9 mouse cellular contexts compared by ENCODE assay signal in the genomic region with DNA sequence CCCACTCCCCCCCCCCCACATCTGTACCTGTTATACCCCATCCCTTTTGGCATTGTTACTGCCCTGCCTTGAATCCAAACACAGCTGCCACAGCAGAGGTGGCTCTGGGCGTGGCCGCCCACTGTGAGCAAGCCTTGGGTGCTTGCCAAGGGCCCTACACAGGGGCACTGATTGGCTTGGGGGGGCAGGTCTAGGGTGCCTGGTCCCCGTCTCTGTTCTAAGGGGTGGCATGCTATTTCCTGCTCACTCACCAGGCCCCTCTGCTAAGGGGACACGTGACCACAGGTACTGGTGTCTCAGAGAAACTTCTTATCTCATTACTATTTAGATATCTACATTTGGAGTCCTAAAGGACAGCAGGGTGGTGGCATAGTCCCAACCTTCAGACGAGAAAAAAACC. TPM values are rescaled to one million over a fixed set of nuclear protein-coding genes. Genes with fewer than 3 reads are reported as not detected.
DNase-seq lines count a peak whose midpoint lies in the region; ATAC-seq and TF ChIP-seq lines count a peak whose summit lies in the region.
"Had no signal": no experiment of that assay in that cellular context is flagged by ENCODE, and none has a peak within 500 bp of the region (broad histone marks: within the 10 kb centered on the region; RNA-seq: fewer than 3 reads in every experiment).

No protein-coding gene starts in this region.

- H3K4me2 ChIP-seq in midbrain, postnatal 0 days (ENCODE audit: low read depth, low read length, poor library complexity, severe bottlenecking) = no peak overlapping the region
- H3K4me2 ChIP-seq in hindbrain, postnatal 0 days (ENCODE audit: low read depth, low read length) = no peak overlapping the region
- H3K4me2 ChIP-seq: embryonic facial prominence, embryonic 12.5 days had no signal

- WGBS in midbrain, postnatal 0 days = 82% methylated on average over 5 of the region's 5 CpGs
- WGBS in hindbrain, postnatal 0 days = 74% methylated on average over 5 of the region's 5 CpGs

- no peak for ATAC-seq in midbrain, postnatal 0 days (ENCODE audit: low FRiP score)
- ATAC-seq in hindbrain, postnatal 0 days = no peak

- no peak for TF ChIP-seq CTCF in gastrocnemius, adult 2 months (IDR thresholded peaks at IDR 0.05)
- TF ChIP-seq CTCF in midbrain, postnatal 0 days (IDR thresholded peaks at IDR 0.05) = no peak
- TF ChIP-seq CTCF in hindbrain, postnatal 0 days (IDR thresholded peaks at IDR 0.05; ENCODE audit: low read depth) = no peak

- DNase-seq in gastrocnemius, adult 2 months = peak; percentile 48
- no peak for DNase-seq in gastrocnemius, adult 8-10 months (ENCODE audit: low spot score in 2 of 2)
- peak; percentile 49 to 62 for DNase-seq in heart, adult 9 months (ENCODE audit: low spot score in 2 of 2)
- peak; percentile 76 for DNase-seq in kidney, postnatal 10 days
- DNase-seq in midbrain, postnatal 0 days (ENCODE audit: low spot score) = no peak
- no peak for DNase-seq in hindbrain, postnatal 0 days (ENCODE audit: low spot score)
- DNase-seq in layer of hippocampus, postnatal 10 days (ENCODE audit: low spot score in 2 of 2) = no peak

- intact Hi-C loops in gastrocnemius, adult 2 months (cut with DNase I) = no loop called here

- H3K27me3 ChIP-seq in megakaryocyte, embryonic 14.5 days (replicated peaks) = peaks cover 8% of the 10 kb centered on the region
- H3K27me3 ChIP-seq in midbrain, postnatal 0 days (ENCODE audit: insufficient read depth, low read length) = no peaks in the 10 kb centered on the region
- H3K27me3 ChIP-seq in hindbrain, postnatal 0 days (ENCODE audit: insufficient read depth, low read length) = no peaks in the 10 kb centered on the region; the same call in 1 of the 2 replicates

- peaks cover 94% of the 10 kb centered on the region for H3K4me1 ChIP-seq in megakaryocyte, embryonic 14.5 days
- H3K4me1 ChIP-seq in midbrain, postnatal 0 days (ENCODE audit: insufficient read depth, low read length) = no peaks in the 10 kb centered on the region
- no peaks in the 10 kb centered on the region for H3K4me1 ChIP-seq in hindbrain, postnatal 0 days (ENCODE audit: insufficient read depth, low read length)
- H3K4me1 ChIP-seq: embryonic facial prominence, embryonic 12.5 days had no signal

- peak overlapping the region; percentile 81 for H3K27ac ChIP-seq in gastrocnemius, adult 2 months
- H3K27ac ChIP-seq in midbrain, postnatal 0 days (ENCODE audit: low read depth, low read length) = no peak overlapping the region
- no peak overlapping the region for H3K27ac ChIP-seq in hindbrain, postnatal 0 days
- H3K27ac ChIP-seq: embryonic facial prominence, embryonic 12.5 days had no signal

- H3K9me3 ChIP-seq in megakaryocyte, embryonic 14.5 days = no peaks in the 10 kb centered on the region
- H3K9me3 ChIP-seq in midbrain, postnatal 0 days (ENCODE audit: low read length) = no peaks in the 10 kb centered on the region
- no peaks in the 10 kb centered on the region for H3K9me3 ChIP-seq in hindbrain, postnatal 0 days (ENCODE audit: low read length)
- H3K9me3 ChIP-seq: embryonic facial prominence, embryonic 12.5 days had no signal

- H3K9ac ChIP-seq in midbrain, postnatal 0 days (replicated peaks; ENCODE audit: low read length, poor library complexity, severe bottlenecking) = no peak overlapping the region
- H3K9ac ChIP-seq in hindbrain, postnatal 0 days (replicated peaks; ENCODE audit: low read length) = no peak overlapping the region
- H3K9ac ChIP-seq: embryonic facial prominence, embryonic 12.5 days had no signal

- peaks cover 35% of the 10 kb centered on the region for H3K36me3 ChIP-seq in megakaryocyte, embryonic 14.5 days (replicated peaks; ENCODE audit: low read length)
- no peaks in the 10 kb centered on the region for H3K36me3 ChIP-seq in midbrain, postnatal 0 days (ENCODE audit: insufficient read depth, low read length)
- no peaks in the 10 kb centered on the region for H3K36me3 ChIP-seq in hindbrain, postnatal 0 days (ENCODE audit: insufficient read depth, low read length)
- H3K36me3 ChIP-seq: embryonic facial prominence, embryonic 12.5 days had no signal

- H3K4me3 ChIP-seq in gastrocnemius, adult 2 months = peak overlapping the region; percentile 58
- H3K4me3 ChIP-seq in megakaryocyte, embryonic 14.5 days (replicated peaks) = peak overlapping the region; percentile 92
- H3K4me3 ChIP-seq in midbrain, postnatal 0 days (ENCODE audit: low read depth, low read length) = no peak overlapping the region
- H3K4me3 ChIP-seq in hindbrain, postnatal 0 days (ENCODE audit: low read length) = no peak overlapping the region
- H3K4me3 ChIP-seq: embryonic facial prominence, embryonic 12.5 days had no signal

RNA-seq across cellular contexts. Expression of gene Neurl3, which starts 1.9 kb away (rescaled TPM):
- under 1 TPM; 0.41 to 0.59 TPM for total RNA-seq in gastrocnemius, adult 2 months (2021)
- total RNA-seq in gastrocnemius, adult 8-10 months (2022) = 1 to 10 TPM in 1 of 4 experiments, under 1 TPM in 3; 0.27 to 1.1 (median 0.40) TPM
- polyA plus RNA-seq in megakaryocyte, embryonic 14.5 days (2012; ENCODE audit: insufficient read depth, low replicate concordance) = 10.2 and 15.0 TPM in 2 replicates
- 0.66 and 1.0 TPM in 2 replicates for total RNA-seq in midbrain, postnatal 0 days (2014; rRNA removed)
- polyA plus RNA-seq in midbrain, postnatal 0 days (2015; fragmentation: Nextera tagmentation; extraction: Ambion mirVana) = 2.3 and 2.4 TPM in 2 replicates
- total RNA-seq in hindbrain, postnatal 0 days (2014; rRNA removed) = 0.16 and 1.2 TPM in 2 replicates
- polyA plus RNA-seq in hindbrain, postnatal 0 days (2015; fragmentation: Nextera tagmentation; extraction: Ambion mirVana) = 1.8 and 2.1 TPM in 2 replicates
- total RNA-seq in layer of hippocampus, postnatal 10 days (2021) = under 1 TPM; 0.54 to 0.62 TPM

RNA-seq across cellular contexts. Expression of gene Uggt1, which starts 28.0 kb away (rescaled TPM):
- 10 to 100 TPM; 27.6 to 29.1 TPM for total RNA-seq in gastrocnemius, adult 2 months (2021)
- total RNA-seq in gastrocnemius, adult 8-10 months (2022) = 10 to 100 TPM; 27.1 to 32.6 (median 27.3) TPM
- 3.3 and 3.4 TPM in 2 replicates for polyA plus RNA-seq in megakaryocyte, embryonic 14.5 days (2012; ENCODE audit: insufficient read depth, low replicate concordance)
- total RNA-seq in midbrain, postnatal 0 days (2014; rRNA removed) = 48.3 and 50.6 TPM in 2 replicates
- polyA plus RNA-seq in midbrain, postnatal 0 days (2015; fragmentation: Nextera tagmentation; extraction: Ambion mirVana) = 22.1 and 23.8 TPM in 2 replicates
- 33.5 and 40.2 TPM in 2 replicates for total RNA-seq in hindbrain, postnatal 0 days (2014; rRNA removed)
- 22.1 and 24.3 TPM in 2 replicates for polyA plus RNA-seq in hindbrain, postnatal 0 days (2015; fragmentation: Nextera tagmentation; extraction: Ambion mirVana)
- total RNA-seq in layer of hippocampus, postnatal 10 days (2021) = 10 to 100 TPM; 42.3 to 46.1 TPM

RNA-seq across cellular contexts. Expression of gene Arid5a, which starts 35.0 kb away (rescaled TPM):
- total RNA-seq in gastrocnemius, adult 2 months (2021) = 10 to 100 TPM in 1 of 2 experiments, 1 to 10 TPM in 1; 7.0 to 18.6 TPM
- total RNA-seq in gastrocnemius, adult 8-10 months (2022) = 1 to 10 TPM; 4.1 to 10.0 (median 7.3) TPM
- polyA plus RNA-seq in megakaryocyte, embryonic 14.5 days (2012; ENCODE audit: insufficient read depth, low replicate concordance) = 4.4 and 17.4 TPM in 2 replicates
- total RNA-seq in midbrain, postnatal 0 days (2014; rRNA removed) = 3.9 and 5.4 TPM in 2 replicates
- 3.1 and 3.4 TPM in 2 replicates for polyA plus RNA-seq in midbrain, postnatal 0 days (2015; fragmentation: Nextera tagmentation; extraction: Ambion mirVana)
- 10.1 and 13.8 TPM in 2 replicates for total RNA-seq in hindbrain, postnatal 0 days (2014; rRNA removed)
- polyA plus RNA-seq in hindbrain, postnatal 0 days (2015; fragmentation: Nextera tagmentation; extraction: Ambion mirVana) = 8.4 and 8.5 TPM in 2 replicates
- 10 to 100 TPM; 13.7 to 14.8 TPM for total RNA-seq in layer of hippocampus, postnatal 10 days (2021)

Comparison
In these comparisons a context has a peak if more than half of its experiments do, and no peak if none do; other contexts are left out.
1. DNase-seq: peak in gastrocnemius, adult 2 months (single experiment), heart, adult 9 months (2 of 2) and kidney, postnatal 10 days (single experiment); none in gastrocnemius, adult 8-10 months (0 of 2), midbrain, postnatal 0 days (single experiment), hindbrain, postnatal 0 days (single experiment) and layer of hippocampus, postnatal 10 days (0 of 2).
2. H3K4me3 ChIP-seq: peak in gastrocnemius, adult 2 months (single experiment) and megakaryocyte, embryonic 14.5 days (single experiment); none in midbrain, postnatal 0 days (single experiment) and hindbrain, postnatal 0 days (single experiment).